Mouse (Mus musculus): ENCODE measurements around the gene Cpeb1. TPM values are rescaled to one million over a fixed set of nuclear protein-coding genes. Genes with fewer than 3 reads are reported as not detected.

Cpeb1 gene
- polyA plus RNA-seq, 2 experiments from 2014 or later: 0.15 TPM; not detected in 1

- ATAC-seq: no peak
Measured at GRCm38 (mm10) chr7:81326043-81326442, 129.2 kb downstream of the Cpeb1 start.

- ATAC-seq: no peak
Measured at GRCm38 (mm10) chr7:81321776-81322175, 133.5 kb downstream of the Cpeb1 start.

GRCm38 (mm10) chr7:81319749-81320148 is 135.5 kb downstream of the Cpeb1 start:
- no peak for ATAC-seq

- no peak for ATAC-seq
Measured at GRCm38 (mm10) chr7:81315583-81315982, 139.7 kb downstream of the Cpeb1 start.

GRCm38 (mm10) chr7:81311581-81311980 is 143.7 kb downstream of the Cpeb1 start:
- ATAC-seq: no peak

- no peak for ATAC-seq
Measured at GRCm38 (mm10) chr7:81311130-81311529, 144.1 kb downstream of the Cpeb1 start.

- no peak for ATAC-seq
Measured at GRCm38 (mm10) chr7:81309247-81309646, 146.0 kb downstream of the Cpeb1 start.

GRCm38 (mm10) chr7:81307735-81308134 is 147.5 kb downstream of the Cpeb1 start:
- ATAC-seq: no peak

- ATAC-seq: no peak
Measured at GRCm38 (mm10) chr7:81304675-81305074, 150.6 kb downstream of the Cpeb1 start.

- no peak for ATAC-seq
Measured at GRCm38 (mm10) chr7:81304100-81304499, 151.2 kb downstream of the Cpeb1 start.

- ATAC-seq: no peak
Measured at GRCm38 (mm10) chr7:81303682-81304081, 151.6 kb downstream of the Cpeb1 start.

GRCm38 (mm10) chr7:81301323-81301722 is 153.9 kb downstream of the Cpeb1 start:
- no peak for ATAC-seq

- ATAC-seq: no peak
Measured at GRCm38 (mm10) chr7:81298206-81298605, 157.1 kb downstream of the Cpeb1 start.

Other genes starting within 250 kb of the Cpeb1 start
- gene Pde8a, start 241.9 kb downstream of the Cpeb1 start, polyA plus RNA-seq (2017; shearing (Covaris generic)): 1 to 10 TPM; 1.9 to 2.4 TPM
- gene Rps17, start 110.2 kb downstream of the Cpeb1 start, polyA plus RNA-seq (2017; shearing (Covaris generic)): 1,000 to 10,000 TPM; 1,101 to 1,535 TPM
- not detected for gene Ap3b2, start 38.5 kb upstream of the Cpeb1 start, polyA plus RNA-seq (2017; shearing (Covaris generic))
- gene BC048679, start 42.8 kb upstream of the Cpeb1 start, polyA plus RNA-seq (2017; shearing (Covaris generic)): not detected
- 1 to 10 TPM; 5.3 to 6.4 TPM for gene Fsd2, start 111.5 kb upstream of the Cpeb1 start, polyA plus RNA-seq (2017; shearing (Covaris generic))
- 1 to 10 TPM; 3.1 to 5.5 TPM for gene Whamm, start 115.8 kb upstream of the Cpeb1 start, polyA plus RNA-seq (2017; shearing (Covaris generic))

Data from CD4-positive, CD25-positive, alpha-beta regulatory T cell, adult 4 months (primary cell).